Mouse (Mus musculus) kidney, postnatal 14 days (tissue): Measurements from ENCODE around the gene Krt19.
A peak's percentile ranks its signal among the peaks of the same experiment; 100 is the strongest.

Experiments
- DNase-seq: peaks from one replicate; pipeline ENCODE4 v3.0.0; 2022; ENCODE audit warnings: mixed read lengths

Gene Krt19

DNA sequence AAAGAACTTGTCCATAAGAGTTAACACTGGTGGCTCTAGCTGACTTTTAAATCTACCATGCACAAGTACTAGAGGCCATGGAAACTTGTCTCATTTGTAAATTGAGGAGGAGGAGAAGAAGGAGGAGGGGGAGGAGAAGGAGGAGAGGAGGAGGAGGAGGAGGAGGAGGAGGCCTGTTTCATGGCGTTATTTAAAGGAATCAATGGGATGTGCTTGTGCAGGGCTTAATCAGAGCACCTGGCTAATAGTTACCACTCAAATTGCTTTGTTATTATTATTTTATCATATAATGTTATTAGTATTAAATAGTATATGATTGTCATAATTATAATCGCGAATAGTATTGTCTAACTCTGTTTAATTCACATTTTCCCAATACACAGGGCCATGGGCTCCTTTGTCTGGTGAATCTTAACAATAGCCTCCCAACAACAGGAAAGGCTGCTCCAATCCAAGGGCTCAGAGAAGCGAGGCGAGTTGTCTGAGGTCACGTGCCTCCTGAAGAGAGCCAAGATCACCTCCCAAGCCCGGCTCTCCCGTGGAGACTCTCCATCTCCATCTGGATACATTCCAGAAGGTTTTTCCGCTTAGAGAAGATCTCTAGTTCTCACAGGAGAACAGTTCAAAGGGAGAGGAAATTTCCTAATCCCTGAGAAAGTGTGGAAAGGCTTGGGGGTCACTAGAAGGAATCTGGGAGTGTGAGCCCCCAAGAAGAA, at the start of gene Krt19:
TSS of gene Krt19 (minus strand) at position 51 of the 716 bp plus-strand sequence.
- DNase-seq: no peak

DNA sequence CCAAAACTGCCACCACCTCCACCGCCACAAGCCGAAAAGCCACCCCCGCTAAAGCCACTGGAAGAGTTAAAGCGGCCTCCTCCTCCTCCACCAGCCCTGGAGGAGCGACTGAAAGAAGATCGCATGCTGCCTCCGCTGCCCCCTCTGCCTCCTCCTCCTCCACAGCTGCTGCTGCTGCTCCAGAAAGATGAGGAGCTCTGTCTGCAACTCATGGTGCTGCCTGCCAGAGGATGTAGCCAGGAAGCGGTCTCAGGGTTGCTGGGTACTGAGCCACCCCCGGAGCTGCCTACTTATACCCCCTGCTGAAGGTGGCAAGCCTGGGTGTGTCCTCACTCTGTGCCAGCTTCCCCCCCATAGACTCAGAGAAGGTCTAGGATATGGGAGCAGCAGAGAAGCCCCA, 44.5 kb upstream of the Krt19 start, which contains the start of gene Krt9:
TSS of gene Krt9 (minus strand) at position 255 of the 400 bp plus-strand sequence.
- no peak for DNase-seq

DNA sequence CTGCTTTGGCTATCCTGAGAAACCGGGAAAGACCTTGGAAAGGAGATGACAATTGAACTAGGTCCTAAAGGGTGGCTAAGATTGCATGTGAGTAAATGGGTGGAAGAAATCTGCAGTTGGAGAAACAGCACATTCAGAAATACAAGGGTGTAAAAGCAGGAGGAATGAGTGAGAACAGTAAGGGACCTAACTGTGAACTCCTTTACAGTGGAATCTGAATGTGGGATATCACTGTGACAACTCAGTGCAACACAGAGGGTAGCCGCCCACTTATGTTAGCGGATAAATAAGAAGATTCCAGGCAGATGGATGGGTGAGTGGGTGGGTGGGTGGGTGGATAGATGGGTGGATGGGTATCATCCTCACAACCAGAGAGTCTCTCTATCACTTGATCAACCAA, 43.4 kb upstream of the Krt19 start:
- DNase-seq: no peak

DNA sequence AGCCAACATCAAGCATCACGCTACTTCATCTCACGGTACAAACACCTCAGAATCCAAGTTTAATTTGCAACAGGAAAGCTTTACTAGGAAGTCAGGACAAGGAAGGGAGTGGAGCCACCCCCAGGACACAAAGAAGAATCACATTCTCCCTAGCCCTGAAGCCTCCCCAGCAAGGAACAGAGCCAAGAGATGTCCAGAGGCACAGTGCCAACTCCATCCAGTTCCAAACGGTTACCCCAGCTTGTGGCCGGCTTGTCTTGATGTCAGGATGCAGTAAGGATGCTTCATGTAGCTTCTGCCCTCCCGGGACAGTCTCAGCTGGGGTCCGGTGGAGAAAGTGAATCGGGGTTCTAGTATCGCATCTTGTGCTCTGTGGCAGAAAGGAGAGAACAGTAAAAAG, 38.3 kb upstream of the Krt19 start:
- DNase-seq: no peak

DNA sequence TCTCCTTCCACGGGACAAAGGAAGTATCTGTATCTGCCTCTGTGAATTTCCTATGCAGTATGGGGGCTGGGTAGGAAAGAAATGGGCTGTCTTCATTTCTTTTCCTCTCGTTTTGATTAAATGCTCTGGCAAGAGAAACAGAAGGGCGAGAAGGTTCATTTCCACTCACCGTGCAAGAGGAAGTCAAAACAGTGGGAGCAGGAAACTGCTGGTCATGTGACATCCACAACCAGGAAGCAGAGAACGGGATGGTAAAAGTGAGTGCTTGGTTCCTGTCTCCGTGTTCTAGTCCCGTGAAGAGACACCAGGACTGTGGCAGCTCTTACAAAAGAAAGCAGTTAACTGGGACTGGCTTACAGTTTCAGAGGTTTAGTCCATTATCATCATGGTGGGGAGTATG, 33.3 kb upstream of the Krt19 start:
- DNase-seq: no peak

DNA sequence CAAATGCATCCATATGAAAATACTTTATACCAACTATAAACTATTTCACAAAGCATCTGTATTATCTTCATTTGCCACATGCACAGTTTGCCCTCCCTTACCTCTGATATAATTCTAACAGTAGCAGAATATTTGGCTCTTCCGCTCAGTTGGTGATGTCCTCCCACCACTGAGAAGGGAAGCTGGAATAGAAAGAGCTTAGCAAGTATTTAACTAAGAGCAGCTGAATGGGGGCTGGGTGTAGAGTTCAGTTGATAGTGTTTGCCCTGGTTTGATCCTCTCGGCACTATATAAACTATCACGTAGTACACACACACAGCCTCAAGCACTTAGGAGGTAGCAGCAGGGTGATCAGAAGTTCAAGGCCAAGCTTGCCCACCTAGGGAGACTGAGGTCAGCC, 30.8 kb upstream of the Krt19 start:
- DNase-seq: no peak

DNA sequence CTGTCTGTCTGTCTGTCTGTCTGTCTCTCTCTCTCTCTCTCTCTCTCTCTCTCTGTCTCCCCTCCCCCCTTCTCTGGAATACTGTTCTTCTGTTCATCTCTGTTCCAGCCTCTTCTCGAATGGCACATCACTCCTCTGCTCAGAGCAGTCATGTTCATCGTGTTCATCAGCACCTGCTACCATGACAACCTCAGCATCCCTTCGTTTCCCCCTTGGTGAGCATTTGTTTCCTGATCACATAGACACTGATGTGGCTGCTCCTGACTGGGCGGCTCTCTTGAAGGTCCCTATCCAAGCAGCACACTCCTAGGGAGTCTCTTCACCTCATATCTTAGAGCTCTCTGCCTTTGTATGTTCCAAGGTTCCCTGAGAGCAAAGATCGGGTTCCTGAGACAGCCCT, 29.8 kb upstream of the Krt19 start:
- no peak for DNase-seq

DNA sequence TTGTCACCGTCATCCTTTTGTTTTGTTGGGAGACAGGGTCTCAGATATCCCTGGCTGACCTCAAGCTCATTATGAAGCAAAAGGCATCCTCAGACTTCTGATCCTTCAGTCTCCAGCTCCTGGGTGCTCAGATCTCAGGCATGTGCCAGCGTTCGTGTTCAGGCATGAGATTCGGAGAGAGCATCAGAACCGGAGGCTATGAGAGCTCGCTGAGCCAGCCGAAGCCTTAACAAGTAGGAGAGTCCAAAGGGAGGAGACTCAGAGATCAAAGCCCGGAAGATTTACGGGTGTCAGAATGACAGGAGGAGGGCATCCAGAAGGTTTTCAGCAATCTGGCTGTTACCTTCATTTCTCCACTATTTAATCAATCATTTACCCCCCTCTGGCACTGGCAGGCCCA, 28.3 kb upstream of the Krt19 start:
- no peak for DNase-seq

DNA sequence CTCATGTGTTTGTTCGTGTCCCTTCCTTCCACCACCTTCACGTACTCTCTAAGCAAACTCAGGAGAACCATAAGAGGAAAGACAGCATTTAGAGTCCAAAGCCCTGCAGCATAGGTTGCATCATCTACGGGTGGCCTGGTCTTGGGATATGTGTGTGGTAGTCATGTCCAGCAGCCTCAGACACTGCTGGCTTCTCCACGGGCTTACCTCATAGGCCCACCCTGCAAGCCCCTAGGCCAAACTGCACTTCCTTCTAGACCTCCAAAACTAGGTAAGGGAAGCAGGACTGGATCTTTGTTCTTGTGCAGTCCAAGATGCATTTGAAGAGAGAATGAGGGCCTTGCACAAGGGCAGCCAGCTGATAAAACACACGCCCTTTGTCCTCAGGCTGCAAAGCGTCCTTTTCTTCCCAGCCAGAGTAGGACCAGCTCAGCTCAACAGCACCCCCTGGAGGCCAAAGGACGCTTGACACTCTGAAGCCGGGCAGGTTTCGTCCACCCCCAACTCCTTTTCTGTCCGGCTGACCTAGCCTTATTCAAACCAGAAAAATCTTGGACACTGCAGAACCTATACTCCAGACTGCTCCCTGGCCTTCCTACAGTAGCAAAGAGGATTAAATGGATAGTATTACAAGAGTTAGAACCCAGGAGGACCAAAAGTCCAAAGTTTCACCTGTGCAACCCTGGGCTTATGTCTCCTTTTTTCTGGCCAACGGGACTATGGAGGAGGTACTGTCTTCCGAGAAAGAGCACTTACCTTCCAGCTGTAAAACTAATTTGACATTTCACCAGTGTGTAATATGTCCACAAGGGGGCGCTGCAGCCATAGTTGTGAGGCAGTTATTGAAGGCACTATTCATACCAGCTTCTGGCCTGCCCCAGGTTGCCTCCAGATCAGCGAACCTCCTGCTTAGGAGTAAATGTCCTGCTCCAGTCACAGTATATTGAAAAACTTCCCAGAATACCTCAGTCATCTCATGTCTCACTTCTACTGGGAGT, 20.6 kb upstream of the Krt19 start:
- DNase-seq: peak; percentile 73

DNA sequence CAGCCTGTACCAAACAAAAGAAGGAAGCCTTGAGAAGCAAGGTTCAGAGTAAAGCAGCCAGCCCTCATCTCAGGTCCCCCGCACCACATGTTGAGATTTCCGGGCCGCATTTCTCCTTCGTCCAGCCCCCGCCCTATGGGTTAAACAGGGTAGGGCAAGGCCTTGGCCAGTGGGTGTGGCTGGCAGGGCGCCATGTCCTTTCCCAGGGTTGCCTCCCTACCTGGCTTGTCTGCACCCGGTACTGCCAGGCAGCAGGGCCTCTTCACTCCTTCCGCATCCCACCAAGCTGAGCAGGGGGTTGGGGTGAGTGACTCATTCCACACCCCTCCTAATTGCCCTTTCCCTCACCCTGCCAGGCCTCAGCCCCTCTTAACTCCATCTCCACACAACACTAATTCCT, 19.6 kb upstream of the Krt19 start:
- peak; percentile 33 for DNase-seq

DNA sequence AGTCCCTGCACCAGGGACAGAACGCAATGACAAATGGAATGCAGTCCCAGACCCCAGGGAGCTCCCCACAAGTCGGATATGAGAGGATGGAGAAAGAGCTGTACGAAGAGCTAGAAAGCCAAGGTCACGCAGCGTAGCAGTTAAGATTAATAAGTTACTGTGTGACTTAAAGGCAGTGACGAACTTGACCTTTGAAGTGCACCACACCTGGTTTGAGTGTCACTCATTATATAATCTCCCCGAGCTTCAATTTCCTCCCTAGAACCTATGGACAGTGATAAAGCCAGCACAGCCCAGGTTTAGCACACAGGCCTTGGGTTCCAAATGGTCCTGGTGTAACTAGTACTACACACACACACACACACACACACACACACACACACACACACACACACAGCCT, 15.9 kb upstream of the Krt19 start:
- DNase-seq: peak; percentile 27

DNA sequence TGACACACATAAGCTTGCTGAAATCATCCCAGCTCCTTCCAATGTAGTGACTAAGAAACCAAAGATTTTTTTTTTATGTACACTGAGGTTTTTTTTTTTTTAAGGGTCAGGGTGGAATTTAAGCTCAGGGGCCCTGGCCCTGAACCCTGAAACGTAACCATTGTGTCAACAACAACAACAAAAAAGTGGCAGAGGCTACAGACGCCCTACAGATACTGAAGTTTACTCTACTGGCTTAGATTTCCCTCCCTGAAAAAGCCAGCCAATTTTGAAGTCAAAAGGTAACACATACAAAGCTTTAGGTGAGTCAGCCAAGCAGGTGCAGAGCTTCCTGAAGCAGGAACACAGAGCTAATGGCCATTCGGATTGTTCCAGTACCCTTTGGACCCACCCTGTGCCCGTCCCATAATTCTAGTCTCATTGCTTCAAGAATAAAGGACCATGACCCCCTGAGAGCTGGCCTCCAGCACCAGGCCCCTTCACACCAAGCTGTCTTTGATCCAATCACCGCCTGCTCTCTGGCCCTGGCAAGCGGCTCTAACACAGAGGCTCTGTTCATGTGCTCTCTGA, 9.5 kb upstream of the Krt19 start:
- no peak for DNase-seq

DNA sequence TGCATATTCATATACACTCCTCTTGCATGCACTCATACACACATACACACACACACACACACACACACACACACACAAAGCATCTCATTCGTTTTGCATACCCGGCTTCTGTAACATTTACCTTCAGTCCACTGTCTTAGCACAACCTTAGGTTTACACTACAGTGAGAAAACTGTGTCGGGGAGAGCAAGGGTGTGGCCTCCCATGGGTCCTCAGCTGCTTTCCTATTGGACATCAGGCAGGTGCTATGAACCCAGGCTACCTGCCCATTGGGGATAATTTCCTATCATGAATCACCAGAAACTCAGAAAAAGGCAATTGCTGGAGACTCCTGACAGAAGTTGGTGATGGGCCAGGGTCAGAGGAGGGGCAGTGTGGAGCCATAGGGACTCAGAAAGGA, 8.9 kb upstream of the Krt19 start:
- DNase-seq: no peak

DNA sequence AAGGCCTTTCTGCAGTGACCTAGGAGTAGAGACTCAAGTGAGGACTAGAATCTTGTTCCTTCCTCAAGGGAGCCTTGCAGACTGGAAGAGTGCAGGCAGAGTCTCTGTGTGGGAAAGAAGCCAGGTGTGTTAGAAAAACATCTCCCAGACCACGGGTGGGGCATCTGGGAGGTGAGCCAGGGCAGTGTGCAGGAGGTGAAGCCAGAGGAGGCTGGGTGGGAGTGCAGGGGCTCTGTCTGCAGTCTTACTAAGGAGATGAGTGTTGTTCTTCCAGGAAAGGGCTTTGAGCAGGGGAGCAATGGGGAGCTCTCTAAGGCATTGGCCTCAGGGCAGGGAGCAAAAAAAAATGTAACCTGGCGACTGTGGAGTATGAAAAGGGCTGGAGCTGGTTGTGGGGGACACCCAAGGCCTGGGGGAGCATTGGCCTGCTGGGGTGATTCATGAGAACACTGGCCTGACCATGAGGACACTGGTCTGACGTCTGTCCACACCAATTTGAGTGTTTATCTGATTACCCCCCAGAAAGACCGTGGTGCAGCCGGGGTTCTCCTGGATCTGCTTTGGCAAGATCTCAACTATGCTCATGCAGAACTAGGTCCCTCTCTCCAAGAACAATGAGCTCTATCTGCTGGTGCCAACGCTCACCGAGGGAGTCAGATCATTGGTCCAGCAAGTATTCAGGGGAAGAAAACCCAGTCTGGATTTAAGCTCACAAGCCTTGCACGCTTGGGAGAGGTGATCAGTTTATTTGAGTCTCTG, 7.2 kb upstream of the Krt19 start:
- no peak for DNase-seq

DNA sequence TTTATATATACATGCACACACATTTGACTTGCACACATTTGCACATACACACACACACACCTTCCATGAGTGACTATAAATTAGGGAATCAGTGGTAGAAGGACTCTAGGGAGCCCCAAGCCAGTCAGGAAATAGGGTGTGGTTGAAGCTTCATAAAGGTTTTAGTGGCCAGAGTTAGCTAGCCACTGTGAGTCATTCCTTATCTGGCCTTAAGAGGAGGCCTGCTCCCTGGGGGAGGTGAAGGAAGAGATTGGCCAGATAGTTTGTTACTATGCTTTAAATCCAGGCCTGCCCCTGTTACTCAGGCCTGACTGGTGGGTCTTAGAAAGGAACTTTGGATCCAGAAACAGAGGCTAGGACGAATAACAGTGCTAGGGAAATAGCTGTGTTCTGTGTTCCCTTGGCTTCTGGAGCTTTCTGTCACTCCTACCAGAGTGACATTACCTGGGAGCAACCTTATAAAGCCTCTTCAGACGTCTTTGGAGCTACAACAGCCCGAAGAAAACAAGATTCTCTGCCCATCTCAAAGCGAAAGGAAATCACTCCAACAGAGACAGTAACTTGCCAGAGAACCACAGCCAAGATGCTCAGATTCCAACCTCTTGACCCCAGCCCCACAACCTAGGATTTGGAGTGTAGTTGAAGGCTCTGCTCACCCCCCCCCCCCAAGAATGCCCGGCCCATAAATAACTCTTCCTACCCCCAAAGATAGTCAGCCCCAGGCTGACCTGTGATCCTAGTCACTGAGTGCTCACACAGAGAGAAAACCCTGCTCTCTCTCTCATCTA, 705 bp downstream of the Krt19 start:
- DNase-seq: no peak

DNA sequence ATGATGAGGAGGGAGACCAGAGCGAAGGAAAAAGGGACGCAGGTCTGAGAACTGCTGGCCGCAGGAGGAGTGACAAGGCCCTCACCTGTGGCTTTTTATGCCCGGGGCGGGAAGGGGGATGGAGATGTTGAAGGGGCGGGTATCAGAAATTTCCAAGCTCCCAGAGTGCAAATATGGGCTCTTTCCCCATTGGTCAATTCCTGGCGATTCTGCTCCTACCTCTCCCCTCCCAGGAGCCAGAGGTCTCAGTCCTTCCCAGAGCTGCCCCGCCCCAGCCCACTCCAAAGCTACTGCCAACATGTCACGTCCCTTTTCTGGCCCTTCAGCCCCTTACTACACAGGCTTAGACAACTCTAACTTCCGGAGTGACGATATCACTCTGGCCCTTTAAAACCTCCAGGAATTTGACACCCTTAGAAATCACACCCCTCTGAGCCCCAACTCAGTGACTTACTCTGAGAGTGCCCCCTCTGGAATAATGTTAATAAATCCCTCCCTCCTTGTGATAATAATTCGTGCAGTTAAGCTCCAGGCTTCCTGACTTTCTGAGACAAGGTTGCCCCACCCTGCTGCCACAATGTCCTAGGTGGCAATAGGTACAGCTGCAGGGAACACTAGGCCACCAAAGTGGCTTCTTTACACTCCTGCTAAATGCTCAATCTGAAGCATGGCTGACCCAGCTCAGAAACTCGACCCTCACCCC, 2.5 kb downstream of the Krt19 start:
- peak; percentile 26 for DNase-seq

DNA sequence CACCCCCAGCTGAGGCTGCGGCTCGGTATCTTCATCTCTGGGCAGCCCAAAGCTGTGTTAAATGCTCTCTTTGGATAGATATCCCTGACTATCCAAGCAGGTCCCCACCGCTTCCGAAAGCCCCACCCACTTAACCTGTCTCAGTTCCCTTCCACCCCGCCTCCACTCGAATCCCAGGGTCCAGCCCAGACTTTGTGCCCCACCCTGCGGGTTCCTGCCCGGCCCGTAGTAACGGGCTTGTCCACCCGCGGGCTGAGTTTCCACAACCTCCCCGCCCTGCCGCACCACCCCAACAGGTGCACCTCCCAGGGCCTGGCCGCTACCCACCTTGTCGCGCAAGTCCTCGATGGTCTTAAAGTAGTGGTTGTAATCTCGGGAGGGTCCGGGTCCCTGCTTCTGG, 3.4 kb downstream of the Krt19 start:
- peak; percentile 51 for DNase-seq

DNA sequence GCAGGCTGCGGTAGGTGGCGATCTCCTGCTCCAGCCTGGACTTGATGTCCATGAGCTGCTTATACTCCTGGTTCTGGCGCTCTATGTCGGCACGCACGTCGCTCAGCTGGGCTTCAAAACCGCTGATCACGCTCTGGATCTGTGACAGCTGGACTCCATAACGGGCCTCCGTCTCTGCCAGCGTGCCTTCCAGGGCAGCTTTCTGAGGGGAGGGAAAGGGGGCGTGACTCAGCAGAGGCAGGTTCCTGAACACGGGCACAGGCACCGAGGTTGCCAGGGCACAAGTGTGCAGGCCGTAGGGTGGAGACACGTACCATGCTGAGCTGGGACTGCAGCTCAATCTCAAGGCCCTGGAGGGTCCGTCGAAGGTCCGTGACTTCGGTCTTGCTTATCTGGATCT, 7.5 kb downstream of the Krt19 start:
- no peak for DNase-seq

DNA sequence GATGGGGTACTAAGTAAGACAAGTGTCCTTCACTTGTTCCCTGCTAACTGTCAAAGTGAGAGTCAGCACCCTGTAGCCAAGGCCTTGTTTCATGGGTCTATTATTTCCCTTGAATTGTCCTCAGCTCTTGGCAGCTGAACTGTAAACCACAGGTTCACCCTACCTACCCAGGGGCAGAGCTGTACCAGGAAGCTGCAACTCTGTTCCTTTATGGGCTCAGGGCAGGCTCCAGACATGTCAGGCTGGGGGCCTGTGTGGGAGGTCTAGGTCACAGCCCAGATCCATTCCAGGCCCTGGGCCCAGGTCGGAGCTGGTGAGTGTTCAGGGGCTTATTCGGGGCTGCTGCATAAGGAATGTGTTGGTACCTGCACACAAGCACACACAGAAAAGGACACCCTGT, 9.1 kb downstream of the Krt19 start:
- DNase-seq: no peak

DNA sequence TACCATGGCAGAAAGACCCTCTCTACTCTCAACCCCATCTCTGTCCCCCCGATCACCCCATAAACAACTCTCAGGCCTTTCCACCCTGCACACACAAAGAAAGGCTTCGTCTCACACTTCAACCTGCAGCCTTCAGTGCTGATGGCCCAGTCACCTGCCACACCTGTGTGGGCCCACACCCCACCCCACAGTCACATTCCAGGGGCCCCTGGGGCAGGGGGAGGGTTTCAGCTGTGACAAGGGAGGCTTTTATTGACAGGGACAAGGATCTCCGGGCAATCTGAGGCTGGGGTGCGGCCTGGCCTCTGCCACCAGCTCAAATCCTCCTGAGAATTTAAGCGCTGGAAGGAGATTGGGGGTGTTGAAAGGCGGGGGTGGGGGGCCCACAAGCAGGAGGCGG, 9.7 kb downstream of the Krt19 start:
- no peak for DNase-seq

DNA sequence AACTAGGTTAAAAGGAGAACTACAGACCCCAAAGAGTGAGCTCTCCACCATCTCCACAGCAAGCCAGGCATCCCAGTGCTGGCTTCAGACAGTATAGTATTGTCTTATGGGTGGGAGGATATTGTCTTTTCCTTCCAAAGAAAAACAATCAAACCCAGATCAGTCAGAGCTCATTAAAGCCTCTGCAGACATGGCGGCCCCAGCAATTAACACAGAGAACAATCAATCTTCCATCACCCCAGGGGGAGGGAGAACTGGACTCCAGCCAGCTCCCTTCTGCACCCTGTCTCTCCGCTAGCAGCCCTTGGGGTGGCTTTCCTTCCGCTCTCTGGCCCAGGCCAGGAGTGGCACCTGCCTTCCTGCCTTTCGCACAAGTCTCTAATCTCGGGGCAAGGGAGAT, 10.8 kb downstream of the Krt19 start:
- DNase-seq: no peak
